Mouse (Mus musculus) midbrain, embryonic 12.5 days (tissue): Measurements from ENCODE around the gene Jph4. TPM values are rescaled to one million over a fixed set of nuclear protein-coding genes. Genes with fewer than 3 reads are reported as not detected.

ENCODE experiments used
- ATAC-seq: fragments of 200-750 bp; cut with Nextera tagmentation; 2 replicates; pipeline ENCODE4 v1.8.0; 2017; ENCODE audit warnings: low read depth, moderate TSS enrichment, moderate library complexity; ENCODE audit not compliant: low FRiP score
- H3K27ac ChIP-seq: fragments of 300-500 bp; sonication (generic); replicated peaks from 2 replicates; pipeline ENCODE4 v1.5.1; 2016; ENCODE audit warnings: mild to moderate bottlenecking
- H3K27me3 ChIP-seq: fragments of 300-500 bp; sonication (generic); 2 replicates; pipeline ENCODE4 v1.6.1; 2016; ENCODE audit warnings: mild to moderate bottlenecking
- H3K36me3 ChIP-seq: fragments of 300-500 bp; sonication (generic); 2 replicates; pipeline ENCODE4 v1.6.1; 2016
- H3K4me1 ChIP-seq: fragments of 300-500 bp; sonication (generic); 2 replicates; pipeline ENCODE4 v1.6.1; 2016
- H3K4me2 ChIP-seq: fragments of 300-500 bp; sonication (generic); replicated peaks from 2 replicates; pipeline ENCODE4 v1.6.1; 2016; ENCODE audit warnings: mild to moderate bottlenecking, moderate library complexity
- H3K4me3 ChIP-seq: fragments of 300-500 bp; sonication (generic); 2 replicates; pipeline ENCODE4 v1.5.1; 2016; ENCODE audit warnings: mild to moderate bottlenecking
- H3K9ac ChIP-seq: fragments of 300-500 bp; sonication (generic); replicated peaks from 2 replicates; pipeline ENCODE4 v1.6.1; 2016; ENCODE audit warnings: mild to moderate bottlenecking, moderate library complexity
- H3K9me3 ChIP-seq: fragments of 300-500 bp; sonication (generic); 2 replicates; pipeline ENCODE4 v1.6.1; 2016; ENCODE audit warnings: mild to moderate bottlenecking
- WGBS: fragments of 180-500 bp; shearing (Covaris S2); methylation state at CpG from one replicate; pipeline ENCODE4 v1.1.7; 2016; 5-methylcytosine and 5-hydroxymethylcytosine counted together
- polyA plus RNA-seq: library from polyadenylated mRNA; unstranded; fragments of >200 nt; fragmentation: Nextera tagmentation; extraction: Ambion mirVana; gene quantifications from 2 replicates; pipeline ENCODE4 v1.2.1, GENCODE M21; 2016

Gene Jph4
- polyA plus RNA-seq, 1 experiment from 2014 or later: 7.2 TPM

- WGBS: 60% methylated on average over 6 of the region's 6 CpGs
- H3K36me3 ChIP-seq: peaks cover 36% of the 10 kb centered on the region
- no peak overlapping the region for H3K27ac ChIP-seq
- H3K9me3 ChIP-seq: no peaks in the 10 kb centered on the region
- H3K4me1 ChIP-seq: peaks cover 52% of the 10 kb centered on the region
- H3K27me3 ChIP-seq: peaks cover 13% of the 10 kb centered on the region
- H3K4me2 ChIP-seq: no peak overlapping the region
- H3K9ac ChIP-seq: no peak overlapping the region
- no peak for ATAC-seq
- H3K4me3 ChIP-seq: no peak overlapping the region
Measured at GRCm38 (mm10) chr14:55076224-55076623, 40.5 kb downstream of the Jph4 start.

GRCm38 (mm10) chr14:55074416-55074815, 42.3 kb downstream of the Jph4 start:
- H3K4me2 ChIP-seq: no peak overlapping the region
- H3K36me3 ChIP-seq: peaks cover 50% of the 10 kb centered on the region
- H3K27ac ChIP-seq: no peak overlapping the region
- H3K27me3 ChIP-seq: peaks cover 11% of the 10 kb centered on the region
- H3K9me3 ChIP-seq: no peaks in the 10 kb centered on the region
- H3K9ac ChIP-seq: no peak overlapping the region
- WGBS: 95% methylated on average over 12 of the region's 12 CpGs
- no peak for ATAC-seq
- no peak overlapping the region for H3K4me3 ChIP-seq
- peaks cover 42% of the 10 kb centered on the region for H3K4me1 ChIP-seq

DNA sequence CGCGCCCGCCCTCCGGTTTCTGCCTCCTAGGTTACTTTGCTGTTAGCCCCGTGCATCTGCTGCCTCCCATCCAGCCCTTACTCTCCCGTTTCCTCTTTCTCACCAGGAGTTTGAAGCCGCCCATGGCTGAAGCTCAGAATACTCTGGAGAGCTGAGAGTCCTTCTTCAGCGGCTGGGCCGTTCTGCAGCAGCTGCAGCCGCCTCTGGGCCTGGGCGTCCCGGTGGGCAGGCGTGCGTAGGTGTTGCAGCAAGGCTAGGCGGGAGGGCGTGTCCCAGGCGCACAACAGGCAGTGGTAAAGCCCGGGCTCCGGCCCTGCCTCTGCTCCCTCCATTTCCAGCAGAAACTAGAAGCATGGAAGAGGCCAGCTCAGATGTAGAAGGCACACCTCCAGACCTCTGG, 45.0 kb downstream of the Jph4 start:
- no peak overlapping the region for H3K4me3 ChIP-seq
- H3K36me3 ChIP-seq: peaks cover 76% of the 10 kb centered on the region
- 36% methylated on average over 19 of the region's 19 CpGs for WGBS
- no peak overlapping the region for H3K4me2 ChIP-seq
- H3K9me3 ChIP-seq: no peaks in the 10 kb centered on the region
- H3K27ac ChIP-seq: no peak overlapping the region
- peaks cover 16% of the 10 kb centered on the region for H3K4me1 ChIP-seq
- no peak overlapping the region for H3K9ac ChIP-seq
- H3K27me3 ChIP-seq: peaks cover 10% of the 10 kb centered on the region
- ATAC-seq: no peak

DNA sequence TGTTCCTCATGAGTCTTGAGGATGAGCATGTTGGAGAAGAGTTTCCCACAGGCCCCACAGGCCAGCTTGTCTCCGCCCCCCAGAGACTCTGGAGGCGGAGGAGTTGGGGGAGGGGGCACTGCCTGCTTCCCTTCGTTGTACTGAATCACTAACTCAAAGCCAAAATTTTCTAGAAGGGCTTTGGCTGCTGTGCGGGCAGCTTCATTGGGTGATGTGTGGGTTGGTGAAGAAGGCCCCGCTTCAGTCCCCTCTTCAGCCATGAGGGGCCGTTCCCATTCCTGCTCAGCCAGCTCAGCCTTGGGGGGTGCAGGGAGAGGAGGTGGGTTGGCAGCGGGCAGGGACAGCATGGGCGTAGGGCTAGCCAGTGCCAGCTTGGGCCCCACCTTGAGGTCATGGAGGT, 50.7 kb downstream of the Jph4 start:
- WGBS: 96% methylated on average over 8 of the region's 8 CpGs

GRCm38 (mm10) chr14:55065391-55065790, 51.3 kb downstream of the Jph4 start:
- ATAC-seq: no peak
- no peak overlapping the region for H3K27ac ChIP-seq
- WGBS: 92% methylated on average over 13 of the region's 13 CpGs
- peaks cover 3% of the 10 kb centered on the region; the same call in 1 of the 2 replicates for H3K27me3 ChIP-seq
- H3K9ac ChIP-seq: no peak overlapping the region
- H3K9me3 ChIP-seq: no peaks in the 10 kb centered on the region
- H3K4me2 ChIP-seq: no peak overlapping the region
- H3K4me3 ChIP-seq: no peak overlapping the region
- peaks cover 25% of the 10 kb centered on the region for H3K4me1 ChIP-seq
- H3K36me3 ChIP-seq: peaks cover 76% of the 10 kb centered on the region

More for the DNA sequence above, 50.7 kb downstream of the Jph4 start:
- Histone ChIP-seq H3K36me3 (peaks cover 80% of the 10 kb centered on the region), H3K4me1 (peaks cover 18% of the 10 kb centered on the region), H3K9ac (no peak overlapping the region), H3K4me3 (no peak overlapping the region), H3K9me3 (no peaks in the 10 kb centered on the region), H3K27me3 (peaks cover 3% of the 10 kb centered on the region; the same call in 1 of the 2 replicates), H3K27ac (no peak overlapping the region), H3K4me2 (no peak overlapping the region)
- no peak for ATAC-seq

- Histone ChIP-seq H3K9ac (no peak overlapping the region), H3K27me3 (peaks cover 3% of the 10 kb centered on the region; the same call in 1 of the 2 replicates), H3K4me2 (no peak overlapping the region), H3K27ac (no peak overlapping the region), H3K36me3 (peaks cover 70% of the 10 kb centered on the region), H3K4me1 (peaks cover 30% of the 10 kb centered on the region), H3K4me3 (no peak overlapping the region), H3K9me3 (no peaks in the 10 kb centered on the region)
- WGBS: 85% methylated on average over 35 of the region's 35 CpGs
- ATAC-seq: no peak
Measured at GRCm38 (mm10) chr14:55064481-55065370, 52.0 kb downstream of the Jph4 start.

- H3K27ac ChIP-seq: no peak overlapping the region
- no peak for ATAC-seq
- H3K4me1 ChIP-seq: peaks cover 32% of the 10 kb centered on the region
- no peaks in the 10 kb centered on the region for H3K9me3 ChIP-seq
- H3K4me3 ChIP-seq: no peak overlapping the region
- peaks cover 3% of the 10 kb centered on the region; the same call in 1 of the 2 replicates for H3K27me3 ChIP-seq
- H3K36me3 ChIP-seq: peaks cover 60% of the 10 kb centered on the region
- WGBS: 89% methylated on average over 22 of the region's 22 CpGs
- H3K4me2 ChIP-seq: no peak overlapping the region
- no peak overlapping the region for H3K9ac ChIP-seq
Measured at GRCm38 (mm10) chr14:55063581-55064381, 53.0 kb downstream of the Jph4 start.

GRCm38 (mm10) chr14:55063117-55063516, 53.6 kb downstream of the Jph4 start:
- peaks cover 32% of the 10 kb centered on the region for H3K4me1 ChIP-seq
- H3K36me3 ChIP-seq: peaks cover 54% of the 10 kb centered on the region
- ATAC-seq: 0 out of 2 replicates have a peak, but pooled peaks have one; percentile 17
- no peak overlapping the region for H3K27ac ChIP-seq
- H3K27me3 ChIP-seq: peaks cover 3% of the 10 kb centered on the region; the same call in 1 of the 2 replicates
- WGBS: 86% methylated on average over 5 of the region's 5 CpGs
- H3K4me3 ChIP-seq: no peak overlapping the region
- no peaks in the 10 kb centered on the region for H3K9me3 ChIP-seq
- H3K9ac ChIP-seq: no peak overlapping the region
- H3K4me2 ChIP-seq: no peak overlapping the region

DNA sequence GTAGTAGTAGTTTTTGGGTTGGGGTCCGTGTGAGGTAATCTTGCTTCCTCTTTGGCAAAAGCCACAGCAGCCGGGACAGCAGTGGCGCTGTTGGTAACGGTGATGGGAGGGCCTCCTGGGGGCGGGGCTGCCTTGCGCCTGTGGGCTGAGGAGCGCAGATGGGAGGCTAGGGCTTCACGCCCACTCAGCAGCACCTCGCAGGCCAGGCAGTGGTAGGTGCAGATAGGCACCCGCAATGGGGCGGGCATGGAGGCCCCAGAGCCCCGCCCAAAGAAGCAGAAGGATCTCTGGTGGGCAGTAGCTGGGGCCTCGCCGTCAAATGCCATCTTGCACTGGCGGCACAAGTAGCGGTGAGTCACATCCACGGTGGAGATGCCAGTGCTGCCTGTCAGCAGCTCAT, 54.1 kb downstream of the Jph4 start:
- Histone ChIP-seq H3K27me3 (peaks cover 3% of the 10 kb centered on the region; the same call in 1 of the 2 replicates), H3K9me3 (no peaks in the 10 kb centered on the region), H3K4me1 (peaks cover 32% of the 10 kb centered on the region), H3K4me3 (no peak overlapping the region), H3K36me3 (peaks cover 49% of the 10 kb centered on the region), H3K27ac (no peak overlapping the region), H3K4me2 (no peak overlapping the region), H3K9ac (no peak overlapping the region)
- 32% methylated on average over 17 of the region's 17 CpGs for WGBS
- ATAC-seq: peak; percentile 47

DNA sequence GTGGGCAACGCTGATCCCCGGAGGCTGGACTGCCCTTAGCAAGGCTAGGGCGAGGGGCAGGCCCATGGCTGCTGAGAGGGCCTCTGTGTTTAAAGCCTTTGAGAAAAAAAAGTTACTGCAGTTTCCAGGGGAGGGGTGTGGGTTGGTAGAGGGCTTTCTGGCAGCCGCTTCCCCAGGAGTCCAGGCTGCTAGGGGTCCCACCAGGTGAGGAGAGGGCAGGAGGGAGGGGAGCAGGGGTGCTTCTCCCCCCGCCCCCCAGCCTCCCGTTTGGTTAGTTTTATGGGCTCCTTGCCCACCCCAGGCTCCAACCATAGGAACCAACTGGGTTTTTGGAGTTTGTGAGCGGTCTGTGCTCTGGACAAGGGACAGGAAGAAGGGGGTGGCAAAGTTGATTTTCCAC, 54.9 kb downstream of the Jph4 start:
- Histone ChIP-seq H3K9ac (no peak overlapping the region), H3K27ac (no peak overlapping the region), H3K9me3 (no peaks in the 10 kb centered on the region), H3K4me3 (no peak overlapping the region), H3K27me3 (peaks cover 3% of the 10 kb centered on the region; the same call in 1 of the 2 replicates), H3K4me1 (peaks cover 32% of the 10 kb centered on the region), H3K36me3 (peaks cover 41% of the 10 kb centered on the region), H3K4me2 (no peak overlapping the region)
- ATAC-seq: no peak
- WGBS: 43% methylated on average over 7 of the region's 7 CpGs

DNA sequence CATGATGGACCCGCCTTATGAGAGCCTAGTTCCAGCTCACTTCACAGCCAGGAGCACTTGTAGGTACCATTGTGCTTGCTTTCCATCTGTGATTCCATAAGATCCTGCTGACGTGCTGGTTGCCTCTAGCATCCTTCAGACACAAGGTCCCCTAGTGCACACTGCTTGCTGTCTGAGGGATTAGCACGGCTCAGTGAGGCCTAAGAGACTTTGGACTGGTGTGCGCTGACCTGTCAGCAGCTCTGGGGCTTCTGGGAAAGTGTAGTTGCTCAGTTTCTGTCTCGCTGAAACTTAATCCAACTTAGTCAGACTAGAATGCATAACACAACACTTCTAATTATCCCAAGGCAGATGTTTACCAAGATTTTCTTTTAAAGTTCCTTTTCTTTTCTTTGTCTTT, 56.8 kb downstream of the Jph4 start:
- H3K4me2 ChIP-seq: no peak overlapping the region
- H3K4me1 ChIP-seq: peaks cover 32% of the 10 kb centered on the region
- no peaks in the 10 kb centered on the region for H3K9me3 ChIP-seq
- H3K9ac ChIP-seq: no peak overlapping the region
- H3K4me3 ChIP-seq: no peak overlapping the region
- peak overlapping the region; percentile 52; the same call in 1 of the 2 replicates for H3K27ac ChIP-seq
- 22% methylated on average over 5 of the region's 5 CpGs for WGBS
- H3K27me3 ChIP-seq: peaks cover 2% of the 10 kb centered on the region; the same call in 1 of the 2 replicates
- H3K36me3 ChIP-seq: peaks cover 22% of the 10 kb centered on the region
- ATAC-seq: no peak

DNA sequence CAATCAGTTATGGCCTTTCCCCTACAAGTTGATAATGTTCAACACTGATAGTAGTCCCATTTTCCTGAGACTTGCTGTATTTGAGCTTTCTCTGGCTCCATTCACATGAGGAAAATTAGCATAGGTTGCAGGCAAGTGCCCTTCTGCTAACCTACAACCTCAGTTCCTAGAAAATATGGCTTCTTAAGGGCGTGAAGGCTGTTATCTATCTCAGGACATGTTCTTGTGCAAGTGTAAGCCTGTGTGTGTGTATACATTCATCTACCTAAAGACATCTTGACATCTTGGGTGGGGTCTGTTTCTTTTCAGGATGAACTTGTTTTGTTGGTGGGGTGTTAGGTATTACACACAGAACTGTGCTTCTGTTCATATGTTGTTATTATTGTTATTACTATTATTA, 57.7 kb downstream of the Jph4 start:
- no peak for ATAC-seq
- no peak overlapping the region for H3K9ac ChIP-seq
- WGBS: 88% methylated on average over 1 of the region's 1 CpGs
- H3K4me2 ChIP-seq: no peak overlapping the region
- no peaks in the 10 kb centered on the region for H3K27me3 ChIP-seq
- peaks cover 13% of the 10 kb centered on the region for H3K36me3 ChIP-seq
- H3K4me3 ChIP-seq: no peak overlapping the region
- no peaks in the 10 kb centered on the region for H3K9me3 ChIP-seq
- peaks cover 38% of the 10 kb centered on the region for H3K4me1 ChIP-seq
- H3K27ac ChIP-seq: no peak overlapping the region
